Mouse (Mus musculus) midbrain, embryonic 15.5 days (tissue): Measurements from ENCODE around the gene Nrf1. TPM values are rescaled to one million over a fixed set of nuclear protein-coding genes. Genes with fewer than 3 reads are reported as not detected.

ENCODE experiments used
- ATAC-seq: fragments of 200-750 bp; cut with Nextera tagmentation; replicated peaks from 2 replicates; pipeline ENCODE4 v1.8.0; 2017; ENCODE audit warnings: moderate TSS enrichment
- H3K27ac ChIP-seq: fragments of 300-500 bp; sonication (generic); 2 replicates; pipeline ENCODE4 v1.5.1; 2015; ENCODE audit warnings: mild to moderate bottlenecking, inconsistent platforms
- H3K27me3 ChIP-seq: fragments of 300-500 bp; sonication (generic); replicated peaks from 2 replicates; pipeline ENCODE4 v1.6.1; 2015; ENCODE audit warnings: inconsistent platforms
- H3K36me3 ChIP-seq: fragments of 300-500 bp; sonication (generic); replicated peaks from 2 replicates; pipeline ENCODE4 v1.6.1; 2015; ENCODE audit warnings: inconsistent platforms
- H3K4me1 ChIP-seq: fragments of 300-500 bp; sonication (generic); 2 replicates; pipeline ENCODE4 v1.6.1; 2015; ENCODE audit warnings: inconsistent platforms
- H3K4me2 ChIP-seq: fragments of 300-500 bp; sonication (generic); 2 replicates; pipeline ENCODE4 v1.6.1; 2015; ENCODE audit warnings: inconsistent platforms, mild to moderate bottlenecking, moderate library complexity
- H3K4me3 ChIP-seq: fragments of 300-500 bp; sonication (generic); 2 replicates; pipeline ENCODE4 v1.5.1; 2015; ENCODE audit warnings: mild to moderate bottlenecking, inconsistent platforms
- H3K9ac ChIP-seq: fragments of 300-500 bp; sonication (generic); 2 replicates; pipeline ENCODE4 v1.6.1; 2015; ENCODE audit warnings: mild to moderate bottlenecking, inconsistent platforms
- H3K9me3 ChIP-seq: fragments of 300-500 bp; sonication (generic); 2 replicates; pipeline ENCODE4 v1.6.1; 2016; ENCODE audit warnings: inconsistent platforms
- WGBS: fragments of 180-500 bp; shearing (Covaris S2); methylation state at CpG from one replicate; pipeline ENCODE4 v1.1.7; 2015; ENCODE audit warnings: mixed read lengths; 5-methylcytosine and 5-hydroxymethylcytosine counted together
- polyA plus RNA-seq: library from polyadenylated mRNA; unstranded; fragments of >200 nt; fragmentation: Nextera tagmentation; extraction: Ambion mirVana; gene quantifications from 2 replicates; pipeline ENCODE4 v1.2.1, GENCODE M21; 2015

Nrf1 gene
- polyA plus RNA-seq, 1 experiment from 2014 or later, result 40.0 TPM

DNA sequence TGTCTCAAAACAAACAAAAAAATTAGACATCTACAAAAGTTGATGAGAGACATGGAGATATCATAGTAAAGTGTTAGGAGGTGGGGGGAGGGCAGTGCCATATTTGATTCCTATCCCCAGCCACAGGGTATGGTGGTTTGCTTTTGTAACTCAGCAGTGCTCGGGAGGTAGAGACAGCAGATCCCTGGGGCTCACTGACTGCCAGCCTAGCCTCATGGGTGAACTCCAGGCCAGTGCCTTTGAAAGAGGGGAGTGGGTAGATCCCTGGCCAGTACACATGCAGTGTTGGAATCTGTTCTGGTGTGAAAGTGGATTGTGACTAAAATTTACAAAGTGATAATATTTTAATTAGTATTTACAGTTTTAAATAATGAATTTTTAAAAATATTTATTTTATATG, 75.6 kb downstream of the Nrf1 start:
- no peaks in the 10 kb centered on the region; the same call in 1 of the 2 replicates for H3K36me3 ChIP-seq

DNA sequence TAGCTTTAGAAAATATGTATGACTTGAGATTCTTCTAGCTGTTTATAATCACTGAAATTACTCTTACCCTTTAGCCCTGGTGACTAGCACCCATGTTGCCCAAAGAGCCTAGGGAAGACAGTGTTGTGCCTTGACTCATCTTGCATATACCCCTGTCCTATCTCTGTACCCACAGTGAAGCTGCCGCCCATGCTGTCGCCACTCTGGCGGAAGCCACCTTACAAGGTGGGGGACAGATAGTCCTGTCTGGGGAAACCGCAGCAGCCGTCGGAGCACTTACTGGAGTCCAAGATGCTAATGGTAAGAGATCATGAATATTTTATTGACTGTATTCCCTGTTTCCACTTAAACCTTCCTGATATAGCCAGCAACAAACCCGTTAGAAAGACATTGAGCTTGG, 78.3 kb downstream of the Nrf1 start:
- 80% methylated on average over 7 of the region's 7 CpGs for WGBS
- H3K36me3 ChIP-seq, result no peaks in the 10 kb centered on the region; the same call in 1 of the 2 replicates
- H3K27ac ChIP-seq, result no peak overlapping the region
- no peaks in the 10 kb centered on the region for H3K27me3 ChIP-seq
- ATAC-seq, result no peak
- no peak overlapping the region for H3K4me3 ChIP-seq
- H3K9me3 ChIP-seq, result no peaks in the 10 kb centered on the region
- H3K4me1 ChIP-seq, result no peaks in the 10 kb centered on the region
- H3K9ac ChIP-seq, result no peak overlapping the region
- H3K4me2 ChIP-seq, result no peak overlapping the region

More for the DNA sequence above, 75.6 kb downstream of the Nrf1 start:
- Histone ChIP-seq H3K9me3 (no peaks in the 10 kb centered on the region), H3K27me3 (no peaks in the 10 kb centered on the region), H3K4me2 (no peak overlapping the region), H3K4me3 (no peak overlapping the region), H3K4me1 (no peaks in the 10 kb centered on the region), H3K9ac (no peak overlapping the region), H3K27ac (no peak overlapping the region)
- WGBS, result 91% methylated on average over 1 of the region's 1 CpGs
- ATAC-seq, result no peak

DNA sequence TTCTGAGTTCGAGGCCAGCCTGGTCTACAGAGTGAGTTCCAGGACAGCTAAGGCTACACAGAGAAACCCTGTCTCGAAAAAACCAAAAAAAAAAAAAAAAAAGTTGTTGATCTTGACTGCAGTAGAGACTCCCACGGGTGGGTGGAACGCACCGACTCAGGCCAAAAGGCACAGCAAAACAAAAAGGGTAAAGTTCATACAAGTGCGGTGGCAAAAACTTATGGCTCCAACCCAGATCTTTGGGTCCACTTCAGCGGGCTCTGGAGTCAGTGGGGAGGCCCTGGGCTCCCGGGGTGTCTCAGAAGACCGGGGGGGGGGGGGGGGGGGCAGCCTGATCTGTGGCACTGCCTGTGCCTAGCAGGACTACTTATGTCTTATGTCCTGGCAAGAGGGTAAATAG, 79.0 kb downstream of the Nrf1 start:
- H3K27ac ChIP-seq, result no peak overlapping the region
- H3K9ac ChIP-seq, result no peak overlapping the region
- H3K27me3 ChIP-seq, result no peaks in the 10 kb centered on the region
- H3K36me3 ChIP-seq, result no peaks in the 10 kb centered on the region; the same call in 1 of the 2 replicates
- H3K4me2 ChIP-seq, result no peak overlapping the region
- H3K4me3 ChIP-seq, result no peak overlapping the region
- 90% methylated on average over 9 of the region's 9 CpGs for WGBS
- no peaks in the 10 kb centered on the region for H3K4me1 ChIP-seq
- no peaks in the 10 kb centered on the region for H3K9me3 ChIP-seq
- ATAC-seq, result no peak

DNA sequence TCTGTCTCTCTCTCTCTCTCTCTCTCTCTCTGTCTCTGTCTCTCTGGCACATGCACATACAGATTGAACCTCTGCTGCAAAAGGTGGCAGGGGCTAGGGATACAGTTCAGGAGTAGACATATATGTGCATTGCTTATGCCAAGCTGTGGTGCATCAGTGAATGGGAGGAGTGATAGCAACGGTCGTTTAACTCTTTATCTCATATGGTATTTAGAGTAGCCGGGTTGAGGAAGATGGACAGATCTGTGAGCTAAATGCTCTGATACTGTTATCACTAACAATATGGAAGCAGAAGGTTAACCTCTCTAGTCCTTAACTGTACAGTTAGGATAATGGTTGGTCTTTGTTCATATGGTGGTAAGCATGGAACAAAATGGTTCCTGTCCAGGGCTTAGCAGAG, 84.6 kb downstream of the Nrf1 start:
- Histone ChIP-seq H3K27ac (no peak overlapping the region), H3K9me3 (no peaks in the 10 kb centered on the region), H3K36me3 (no peaks in the 10 kb centered on the region), H3K9ac (no peak overlapping the region), H3K4me2 (no peak overlapping the region), H3K4me3 (no peak overlapping the region), H3K27me3 (no peaks in the 10 kb centered on the region), H3K4me1 (no peaks in the 10 kb centered on the region)
- no peak for ATAC-seq
- 89% methylated on average over 3 of the region's 3 CpGs for WGBS

DNA sequence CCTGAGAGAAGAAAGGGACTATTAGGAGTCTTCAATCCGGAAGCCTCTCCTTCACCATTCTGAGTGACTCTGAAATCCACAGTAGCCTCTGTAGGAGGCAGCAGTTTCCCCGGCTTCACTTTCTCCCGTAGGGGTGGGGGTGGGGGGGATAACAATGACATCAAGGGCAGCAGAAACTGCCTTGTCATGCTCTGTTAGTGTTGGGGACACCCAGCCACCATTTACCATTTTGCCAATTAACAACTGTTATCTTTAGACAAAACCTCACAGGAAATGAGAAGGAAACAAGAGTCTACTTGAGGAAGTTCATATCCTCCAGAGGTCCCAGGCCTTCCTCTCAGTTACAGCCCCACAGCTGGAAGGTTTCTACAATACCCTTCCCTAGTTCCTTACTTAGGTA, 87.8 kb downstream of the Nrf1 start:
- H3K4me3 ChIP-seq, result no peak overlapping the region
- no peaks in the 10 kb centered on the region for H3K27me3 ChIP-seq
- no peaks in the 10 kb centered on the region for H3K36me3 ChIP-seq
- H3K4me1 ChIP-seq, result no peaks in the 10 kb centered on the region
- WGBS, result 52% methylated on average over 3 of the region's 3 CpGs
- H3K9ac ChIP-seq, result no peak overlapping the region
- no peak for ATAC-seq
- no peak overlapping the region for H3K4me2 ChIP-seq
- no peaks in the 10 kb centered on the region for H3K9me3 ChIP-seq
- no peak overlapping the region for H3K27ac ChIP-seq

DNA sequence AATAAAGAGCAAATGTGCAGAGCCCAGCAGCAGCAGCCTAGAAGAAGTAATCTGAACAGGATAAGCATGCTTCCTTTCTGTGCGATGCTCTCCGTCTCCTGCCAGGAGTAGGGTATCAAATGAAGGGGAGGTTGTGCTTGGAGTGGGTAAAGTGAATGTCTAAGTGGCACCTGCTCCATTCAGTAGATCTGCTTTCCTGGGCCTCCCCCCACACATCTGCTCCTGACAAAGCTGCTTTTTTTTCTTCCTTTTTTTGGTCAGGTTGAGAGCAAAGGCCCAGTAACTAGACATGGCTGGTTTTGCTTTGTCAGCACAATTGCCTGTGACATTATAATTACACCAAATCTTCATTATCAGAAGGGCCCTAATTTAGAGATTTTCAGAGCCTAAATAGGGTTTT, 89.4 kb downstream of the Nrf1 start:
- H3K4me2 ChIP-seq, result no peak overlapping the region
- no peaks in the 10 kb centered on the region for H3K27me3 ChIP-seq
- no peak overlapping the region for H3K9ac ChIP-seq
- no peaks in the 10 kb centered on the region for H3K9me3 ChIP-seq
- ATAC-seq, result no peak
- no peak overlapping the region for H3K4me3 ChIP-seq
- H3K36me3 ChIP-seq, result no peaks in the 10 kb centered on the region
- no peak overlapping the region for H3K27ac ChIP-seq
- no peaks in the 10 kb centered on the region for H3K4me1 ChIP-seq
- 61% methylated on average over 2 of the region's 2 CpGs for WGBS

DNA sequence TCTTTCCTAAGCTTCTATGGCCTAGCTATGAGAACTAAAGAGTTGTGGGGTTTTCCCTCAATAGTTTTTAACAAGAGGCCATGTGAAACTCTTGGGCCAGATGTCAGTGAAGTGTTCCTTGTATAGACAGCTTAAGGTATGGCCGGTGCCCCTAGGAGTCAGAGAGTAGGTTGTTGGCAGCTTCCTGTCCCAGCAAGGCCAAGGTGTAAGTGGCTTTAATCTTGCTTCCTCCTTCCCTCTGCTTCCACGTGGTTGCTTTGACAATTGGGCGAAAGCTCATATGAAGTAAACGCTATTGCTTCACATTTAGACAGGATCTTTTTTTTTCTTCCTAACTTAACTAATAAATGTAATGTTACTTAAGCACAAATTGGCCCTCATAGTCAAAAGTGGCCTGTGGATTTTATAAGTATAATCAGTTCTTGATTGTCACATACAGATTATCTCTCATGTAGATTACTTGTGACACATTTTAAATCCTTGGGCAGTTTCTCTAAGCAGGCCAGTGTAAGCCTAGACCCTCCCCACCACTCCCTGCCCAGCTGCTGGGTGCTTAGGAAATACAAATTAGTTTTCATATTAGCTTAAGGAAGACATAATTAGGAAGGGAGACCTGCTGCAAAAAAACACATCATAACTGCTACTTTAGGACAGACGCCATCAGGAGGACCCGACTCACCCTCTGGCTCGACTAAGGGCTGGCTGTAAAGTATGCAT, 91.7 kb downstream of the Nrf1 start:
- no peak overlapping the region for H3K4me2 ChIP-seq
- H3K27ac ChIP-seq, result no peak overlapping the region
- H3K4me3 ChIP-seq, result no peak overlapping the region
- WGBS, result 88% methylated on average over 7 of the region's 7 CpGs
- ATAC-seq, result no peak
- no peaks in the 10 kb centered on the region for H3K36me3 ChIP-seq
- H3K27me3 ChIP-seq, result no peaks in the 10 kb centered on the region
- no peaks in the 10 kb centered on the region for H3K9me3 ChIP-seq
- H3K9ac ChIP-seq, result no peak overlapping the region
- no peaks in the 10 kb centered on the region for H3K4me1 ChIP-seq

DNA sequence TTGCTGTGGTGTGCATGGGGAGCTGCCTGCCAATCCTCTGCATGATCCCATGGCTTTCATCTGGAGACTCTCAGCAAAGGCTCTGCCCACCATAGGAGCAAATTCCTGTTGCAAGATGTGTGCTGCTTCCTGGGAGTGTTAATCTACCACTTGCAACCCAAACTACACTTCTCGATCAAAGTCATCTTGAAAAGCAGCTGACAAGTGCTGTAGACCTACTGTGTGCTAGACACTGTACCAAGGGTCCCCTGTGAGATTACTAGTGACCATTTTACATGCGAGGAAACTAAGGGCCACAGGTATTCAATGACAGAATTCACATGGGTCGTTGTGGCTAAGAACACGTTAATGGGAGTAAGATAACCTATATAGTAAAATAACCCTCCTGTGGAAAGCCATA, 95.5 kb downstream of the Nrf1 start:
- no peak for ATAC-seq
- Histone ChIP-seq H3K9me3 (no peaks in the 10 kb centered on the region), H3K4me1 (no peaks in the 10 kb centered on the region), H3K27me3 (no peaks in the 10 kb centered on the region), H3K27ac (no peak overlapping the region), H3K4me2 (no peak overlapping the region), H3K36me3 (peaks cover 5% of the 10 kb centered on the region; the same call in 1 of the 2 replicates), H3K9ac (no peak overlapping the region), H3K4me3 (no peak overlapping the region)
- WGBS, result 98% methylated on average over 4 of the region's 4 CpGs

DNA sequence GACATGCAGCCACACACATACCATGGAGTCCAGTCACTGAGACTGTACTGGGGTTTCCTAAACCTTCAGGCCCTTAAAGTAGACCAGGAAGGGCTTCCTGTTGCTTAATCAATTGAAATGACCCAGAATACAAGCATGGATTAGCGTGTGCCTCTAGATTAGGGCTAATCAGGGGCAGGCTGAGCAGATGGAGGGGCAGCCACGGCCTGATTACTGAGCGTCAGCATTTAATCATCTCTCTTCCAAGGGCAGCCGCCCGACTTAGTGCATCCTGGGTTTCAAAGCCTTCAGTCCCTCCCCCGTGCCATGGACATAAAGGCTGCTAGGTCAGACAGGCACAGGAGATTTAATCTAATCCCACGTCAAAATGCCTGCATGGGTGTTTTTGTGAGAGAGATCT, 99.3 kb downstream of the Nrf1 start:
- Histone ChIP-seq H3K4me3 (no peak overlapping the region), H3K36me3 (peaks cover 6% of the 10 kb centered on the region; the same call in 1 of the 2 replicates), H3K9ac (no peak overlapping the region), H3K27me3 (no peaks in the 10 kb centered on the region), H3K4me1 (no peaks in the 10 kb centered on the region), H3K9me3 (no peaks in the 10 kb centered on the region), H3K4me2 (no peak overlapping the region), H3K27ac (no peak overlapping the region)
- no peak for ATAC-seq
- WGBS, result 22% methylated on average over 7 of the region's 7 CpGs

DNA sequence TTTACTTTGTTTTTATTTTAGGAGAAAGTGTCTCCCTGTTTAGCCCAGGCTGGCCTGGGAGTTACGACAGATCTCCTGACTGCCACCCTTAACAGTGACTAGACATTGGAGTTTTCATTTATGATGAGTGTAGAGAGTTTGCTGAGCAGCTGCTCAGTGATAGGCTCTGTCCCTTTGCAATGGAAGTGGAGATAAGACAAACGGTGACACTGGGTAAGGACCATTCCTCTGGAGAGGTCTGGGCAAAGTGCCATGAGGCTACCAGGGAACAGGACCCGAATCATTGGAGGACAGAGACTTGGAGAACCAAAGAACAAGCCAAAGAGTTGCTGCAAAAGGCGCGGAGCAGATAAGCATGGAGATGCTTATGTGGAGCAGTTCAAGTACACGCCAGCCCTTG, 100.0 kb downstream of the Nrf1 start:
- H3K27me3 ChIP-seq, result no peaks in the 10 kb centered on the region
- no peak overlapping the region for H3K9ac ChIP-seq
- H3K4me2 ChIP-seq, result no peak overlapping the region
- H3K9me3 ChIP-seq, result no peaks in the 10 kb centered on the region
- H3K36me3 ChIP-seq, result peaks cover 6% of the 10 kb centered on the region; the same call in 1 of the 2 replicates
- no peak overlapping the region for H3K27ac ChIP-seq
- no peak overlapping the region for H3K4me3 ChIP-seq
- WGBS, result 87% methylated on average over 6 of the region's 6 CpGs
- peaks cover 5% of the 10 kb centered on the region; the same call in 1 of the 2 replicates for H3K4me1 ChIP-seq
- ATAC-seq, result no peak

DNA sequence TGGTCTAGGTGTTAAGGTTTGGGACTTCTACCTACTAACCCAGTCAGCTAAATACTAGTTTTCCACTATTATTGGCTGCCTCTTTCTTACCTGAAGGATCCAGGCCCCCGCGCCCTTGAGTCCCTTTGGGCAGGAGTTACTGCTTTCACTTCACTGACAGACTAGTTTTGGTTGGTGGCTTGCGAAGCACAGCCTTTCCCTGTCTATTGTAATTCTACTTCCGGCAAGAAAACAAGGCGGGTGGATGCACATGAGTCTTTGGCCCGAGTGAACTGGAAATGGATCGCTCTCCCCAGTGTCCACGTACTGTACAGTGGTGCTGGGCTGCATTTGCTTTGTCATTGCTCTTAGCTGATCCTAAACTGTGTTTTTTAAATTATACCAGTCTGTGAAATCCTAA, 102.7 kb downstream of the Nrf1 start:
- 90% methylated on average over 8 of the region's 8 CpGs for WGBS
- no peaks in the 10 kb centered on the region for H3K27me3 ChIP-seq
- H3K4me2 ChIP-seq, result no peak overlapping the region
- no peak for ATAC-seq
- H3K27ac ChIP-seq, result no peak overlapping the region
- no peak overlapping the region for H3K9ac ChIP-seq
- peaks cover 6% of the 10 kb centered on the region; the same call in 1 of the 2 replicates for H3K36me3 ChIP-seq
- H3K4me3 ChIP-seq, result no peak overlapping the region
- H3K4me1 ChIP-seq, result peaks cover 6% of the 10 kb centered on the region; the same call in 1 of the 2 replicates
- H3K9me3 ChIP-seq, result no peaks in the 10 kb centered on the region

DNA sequence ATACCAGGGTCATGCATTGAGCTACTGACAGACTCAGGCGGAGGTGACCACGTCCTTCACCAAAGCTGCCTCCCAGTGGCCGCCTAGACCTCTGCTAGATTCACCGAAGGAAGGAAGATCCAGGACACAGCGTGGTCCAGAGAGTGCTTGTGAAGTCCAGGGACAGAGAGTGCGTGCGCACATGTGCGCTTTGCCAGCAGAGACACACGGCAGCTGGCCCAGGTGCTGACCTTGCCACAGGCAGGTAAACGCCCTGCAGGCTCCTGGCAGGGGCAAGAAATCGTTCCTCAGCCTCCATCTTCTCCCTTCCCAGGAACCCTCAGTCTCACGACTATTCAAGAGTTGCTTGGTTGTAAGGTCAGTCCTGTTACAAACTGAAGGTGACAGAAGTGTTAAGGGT, 104.4 kb downstream of the Nrf1 start:
- H3K4me2 ChIP-seq, result no peak overlapping the region
- ATAC-seq, result no peak
- no peak overlapping the region for H3K27ac ChIP-seq
- H3K9me3 ChIP-seq, result no peaks in the 10 kb centered on the region
- no peak overlapping the region for H3K4me3 ChIP-seq
- H3K27me3 ChIP-seq, result no peaks in the 10 kb centered on the region
- 86% methylated on average over 12 of the region's 12 CpGs for WGBS
- no peak overlapping the region for H3K9ac ChIP-seq
- H3K36me3 ChIP-seq, result peaks cover 6% of the 10 kb centered on the region; the same call in 1 of the 2 replicates
- H3K4me1 ChIP-seq, result peaks cover 6% of the 10 kb centered on the region; the same call in 1 of the 2 replicates

DNA sequence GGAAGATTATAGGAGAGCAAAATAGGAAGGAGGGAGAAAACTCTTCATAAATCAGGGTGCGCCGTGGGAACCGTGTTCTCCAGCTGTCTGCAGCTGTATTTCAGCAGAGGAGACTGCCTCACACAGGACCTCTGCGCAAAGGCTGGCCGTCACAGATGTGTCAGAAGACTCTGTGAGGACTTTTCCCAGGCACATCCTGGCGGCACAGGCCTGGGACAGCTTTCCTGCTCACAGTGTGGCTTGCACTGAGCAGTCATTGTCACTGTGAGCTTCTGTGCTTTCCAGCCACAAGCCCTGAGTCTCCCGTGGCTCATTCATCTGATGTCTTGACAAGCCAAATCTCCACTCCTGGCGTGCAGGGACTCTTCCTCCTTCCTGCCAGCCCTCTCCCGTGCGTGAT, 104.9 kb downstream of the Nrf1 start:
- H3K4me3 ChIP-seq, result no peak overlapping the region
- H3K36me3 ChIP-seq, result peaks cover 6% of the 10 kb centered on the region; the same call in 1 of the 2 replicates
- no peak overlapping the region for H3K4me2 ChIP-seq
- 0 out of 2 replicates have a peak, but pooled peaks have one; percentile 30 for ATAC-seq
- WGBS, result 45% methylated on average over 10 of the region's 10 CpGs
- peak overlapping the region; percentile 3; the same call in 1 of the 2 replicates for H3K27ac ChIP-seq
- no peaks in the 10 kb centered on the region for H3K27me3 ChIP-seq
- peaks cover 6% of the 10 kb centered on the region; the same call in 1 of the 2 replicates for H3K4me1 ChIP-seq
- H3K9me3 ChIP-seq, result no peaks in the 10 kb centered on the region
- H3K9ac ChIP-seq, result no peak overlapping the region
